Mouse (Mus musculus): ENCODE data around the gene Plscr4.

GRCm38 (mm10) chr9:92441468-92441867, 15.7 kb upstream of the Plscr4 start:
- no peak for TF ChIP-seq POLR2A (IDR thresholded peaks at IDR 0.05; ENCODE audit: borderline replicate concordance, extremely low read depth, insufficient read depth, insufficient read length, poor library complexity, severe bottlenecking)
- TF ChIP-seq CTCF (IDR thresholded peaks at IDR 0.05; ENCODE audit: borderline replicate concordance, extremely low read depth, insufficient read depth, insufficient read length): no peak
